Mouse (Mus musculus) forebrain, embryonic 15.5 days (tissue): ENCODE measurements around the gene Sbsn. TPM values are rescaled to one million over a fixed set of nuclear protein-coding genes. Genes with fewer than 3 reads are reported as not detected.
A peak's percentile ranks its signal among the peaks of the same experiment; 100 is the strongest.

Source experiments
- ATAC-seq: fragments of 200-750 bp; cut with Nextera tagmentation; replicated peaks from 2 replicates; pipeline ENCODE4 v1.8.0; 2017; ENCODE audit warnings: mild to moderate bottlenecking, moderate TSS enrichment, moderate library complexity
- H3K27ac ChIP-seq: fragments of 300-500 bp; sonication (generic); replicated peaks from 2 replicates; pipeline ENCODE4 v1.5.1; 2015; ENCODE audit warnings: mild to moderate bottlenecking, inconsistent platforms
- H3K27me3 ChIP-seq: fragments of 300-500 bp; sonication (generic); 2 replicates; pipeline ENCODE4 v1.6.1; 2015; ENCODE audit warnings: inconsistent platforms
- H3K36me3 ChIP-seq: fragments of 300-500 bp; sonication (generic); 2 replicates; pipeline ENCODE4 v1.6.1; 2015; ENCODE audit warnings: mild to moderate bottlenecking, inconsistent platforms
- H3K4me1 ChIP-seq: fragments of 300-500 bp; sonication (generic); 2 replicates; pipeline ENCODE4 v1.6.1; 2015; ENCODE audit warnings: inconsistent platforms
- H3K4me2 ChIP-seq: fragments of 300-500 bp; sonication (generic); replicated peaks from 2 replicates; pipeline ENCODE4 v1.6.1; 2015; ENCODE audit warnings: mild to moderate bottlenecking, inconsistent platforms
- H3K4me3 ChIP-seq: fragments of 300-500 bp; sonication (generic); 2 replicates; pipeline ENCODE4 v1.5.1; 2015; ENCODE audit warnings: mild to moderate bottlenecking, inconsistent platforms
- H3K9ac ChIP-seq: fragments of 300-500 bp; sonication (generic); replicated peaks from 2 replicates; pipeline ENCODE4 v1.6.1; 2015; ENCODE audit warnings: mild to moderate bottlenecking, inconsistent platforms
- H3K9me3 ChIP-seq: fragments of 300-500 bp; sonication (generic); 2 replicates; pipeline ENCODE4 v1.6.1; 2016; ENCODE audit warnings: inconsistent platforms
- WGBS: fragments of 180-500 bp; shearing (Covaris S2); methylation state at CpG from one replicate; pipeline ENCODE4 v1.1.7; 2015; ENCODE audit warnings: mixed read lengths; 5-methylcytosine and 5-hydroxymethylcytosine counted together
- polyA plus RNA-seq: library from polyadenylated mRNA; unstranded; fragments of >200 nt; fragmentation: Nextera tagmentation; extraction: Ambion mirVana; gene quantifications from 2 replicates; pipeline ENCODE4 v1.2.1, GENCODE M21; 2015

Sbsn gene
- polyA plus RNA-seq, 1 experiment from 2014 or later = 2.0 TPM

DNA sequence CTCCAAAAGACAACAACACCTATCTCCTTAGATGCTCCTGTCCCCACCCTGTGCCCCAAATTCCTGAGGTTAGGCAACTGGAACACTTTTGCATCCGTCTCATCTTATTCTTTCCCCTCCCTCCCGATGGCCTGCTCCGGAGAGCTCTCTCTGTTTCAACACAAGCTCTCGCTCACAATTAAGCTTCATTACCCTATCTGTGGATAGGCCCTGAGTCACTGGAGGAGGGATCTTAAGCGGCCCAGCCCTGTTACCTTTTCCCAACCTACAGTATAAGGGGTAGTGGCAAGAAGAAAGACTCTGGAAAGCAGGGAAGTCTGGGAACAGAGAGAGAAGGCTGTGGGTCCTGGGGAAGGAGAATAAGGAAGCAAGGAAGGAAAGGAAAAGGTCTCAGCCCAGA lies 12.2 kb downstream of the Sbsn start, which contains the start of gene Dmkn:
Gene Dmkn, plus strand, starts transcription at position 301 of the 400 bp plus-strand sequence.
- WGBS = 38% methylated on average over 5 of the region's 5 CpGs
- no peaks in the 10 kb centered on the region for H3K27me3 ChIP-seq
- no peaks in the 10 kb centered on the region for H3K9me3 ChIP-seq
- ATAC-seq = no peak
- H3K9ac ChIP-seq = no peak within 1 kb of the TSS
- no peaks in the 10 kb centered on the region for H3K4me1 ChIP-seq
- H3K36me3 ChIP-seq = no peaks in the 10 kb centered on the region
- H3K4me2 ChIP-seq = no peak within 1 kb of the TSS
- no peak within 1 kb of the TSS for H3K4me3 ChIP-seq
- no peak within 1 kb of the TSS for H3K27ac ChIP-seq

DNA sequence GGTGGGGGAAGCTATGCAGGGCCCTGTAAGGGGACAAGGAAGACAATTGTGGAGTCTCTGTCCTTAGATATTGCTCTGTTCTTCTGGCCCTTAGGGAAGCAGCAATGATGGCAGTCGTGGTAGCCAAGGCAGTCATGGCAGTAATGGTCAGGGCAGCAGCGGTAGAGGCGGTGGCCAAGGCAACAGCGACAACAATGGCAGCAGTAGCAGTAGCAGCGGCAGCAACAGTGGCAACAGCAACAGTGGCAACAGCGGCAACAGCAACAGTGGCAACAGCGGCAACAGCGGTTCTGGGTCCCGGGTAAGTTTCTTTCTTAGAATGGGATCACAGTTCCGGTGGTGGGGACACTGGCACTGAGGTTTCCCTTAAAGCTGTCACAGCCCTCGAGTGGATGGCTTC lies 13.9 kb downstream of the Sbsn start:
- H3K4me2 ChIP-seq = no peak overlapping the region
- H3K4me1 ChIP-seq = no peaks in the 10 kb centered on the region
- no peak overlapping the region for H3K27ac ChIP-seq
- no peaks in the 10 kb centered on the region for H3K9me3 ChIP-seq
- H3K9ac ChIP-seq = no peak overlapping the region
- H3K36me3 ChIP-seq = no peaks in the 10 kb centered on the region
- 32% methylated on average over 11 of the region's 11 CpGs for WGBS
- no peak overlapping the region for H3K4me3 ChIP-seq
- no peaks in the 10 kb centered on the region for H3K27me3 ChIP-seq
- no peak for ATAC-seq

DNA sequence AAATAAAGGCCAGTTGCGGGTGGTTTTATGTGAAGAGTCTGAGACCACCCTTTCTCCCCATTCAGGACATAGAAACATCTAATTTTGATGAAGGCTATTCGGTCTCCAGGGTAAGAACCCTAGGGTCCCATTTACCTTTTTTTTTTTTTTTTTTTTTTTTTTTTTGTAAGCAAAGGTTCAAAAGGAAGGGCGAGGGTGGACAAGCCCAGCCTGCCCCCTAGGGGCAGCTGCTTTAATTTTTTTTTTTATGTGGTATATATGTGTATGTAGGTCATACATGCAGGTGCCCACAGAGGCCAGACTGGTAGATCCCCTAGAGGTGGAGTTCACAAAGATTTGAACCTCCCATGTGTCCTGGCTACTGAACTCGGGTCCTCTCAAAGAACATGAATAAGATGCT lies 15.1 kb downstream of the Sbsn start:
- 88% methylated on average over 4 of the region's 4 CpGs for WGBS

DNA sequence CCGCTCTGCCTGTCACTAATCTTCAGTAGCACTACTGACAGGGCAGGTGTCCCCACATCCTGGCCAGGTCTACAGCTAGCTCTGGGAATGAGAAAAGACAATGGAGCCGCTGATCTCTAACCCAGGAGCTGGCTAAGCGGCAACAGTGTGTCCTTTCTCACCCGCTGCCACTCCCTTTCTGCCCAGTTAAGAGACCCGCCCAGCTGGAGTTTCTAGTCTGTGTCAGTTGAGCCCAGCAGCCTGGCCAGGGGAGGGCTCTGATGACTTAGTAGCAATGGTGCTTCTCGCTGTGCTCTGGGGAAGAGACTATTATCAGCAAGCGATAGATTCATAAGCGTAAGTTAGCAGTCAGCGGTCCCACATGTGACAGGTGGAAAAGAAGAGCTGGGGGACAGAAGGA lies 18.0 kb downstream of the Sbsn start:
- Histone ChIP-seq H3K36me3 (no peaks in the 10 kb centered on the region), H3K9ac (no peak overlapping the region), H3K4me3 (no peak overlapping the region), H3K4me2 (no peak overlapping the region), H3K27ac (no peak overlapping the region), H3K9me3 (no peaks in the 10 kb centered on the region), H3K27me3 (no peaks in the 10 kb centered on the region), H3K4me1 (no peaks in the 10 kb centered on the region)
- 38% methylated on average over 9 of the region's 9 CpGs for WGBS
- ATAC-seq = no peak

More for the DNA sequence above, 15.1 kb downstream of the Sbsn start:
- no peak overlapping the region for H3K9ac ChIP-seq
- no peaks in the 10 kb centered on the region for H3K4me1 ChIP-seq
- no peak for ATAC-seq
- H3K27me3 ChIP-seq = no peaks in the 10 kb centered on the region
- no peak overlapping the region for H3K4me3 ChIP-seq
- H3K36me3 ChIP-seq = no peaks in the 10 kb centered on the region
- H3K4me2 ChIP-seq = no peak overlapping the region
- H3K27ac ChIP-seq = no peak overlapping the region
- no peaks in the 10 kb centered on the region for H3K9me3 ChIP-seq

DNA sequence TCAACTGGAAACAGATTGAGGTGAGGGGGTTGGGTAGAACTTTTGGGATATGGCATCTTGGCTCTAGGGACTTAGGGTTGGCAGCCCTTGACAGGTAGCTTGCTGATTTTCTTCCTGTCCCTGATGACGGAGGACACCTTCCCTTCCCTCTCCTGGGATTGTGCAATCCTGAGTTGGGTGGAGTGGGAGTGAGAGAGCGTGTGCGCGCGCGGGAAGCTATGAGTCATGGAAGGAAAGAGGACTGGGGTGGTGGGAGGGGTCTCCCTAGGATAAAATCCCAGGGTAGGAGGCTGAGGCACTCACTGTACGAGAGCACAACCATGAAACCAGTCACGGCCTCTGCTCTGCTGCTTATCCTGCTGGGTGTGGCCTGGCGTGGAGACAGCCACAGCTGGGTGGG lies 24.8 kb downstream of the Sbsn start:
- no peak overlapping the region for H3K9ac ChIP-seq
- H3K27me3 ChIP-seq = no peaks in the 10 kb centered on the region
- H3K4me3 ChIP-seq = no peak overlapping the region
- H3K9me3 ChIP-seq = no peaks in the 10 kb centered on the region
- H3K4me1 ChIP-seq = no peaks in the 10 kb centered on the region
- H3K36me3 ChIP-seq = no peaks in the 10 kb centered on the region
- no peak overlapping the region for H3K4me2 ChIP-seq
- H3K27ac ChIP-seq = no peak overlapping the region
- no peak for ATAC-seq
- 92% methylated on average over 9 of the region's 9 CpGs for WGBS

DNA sequence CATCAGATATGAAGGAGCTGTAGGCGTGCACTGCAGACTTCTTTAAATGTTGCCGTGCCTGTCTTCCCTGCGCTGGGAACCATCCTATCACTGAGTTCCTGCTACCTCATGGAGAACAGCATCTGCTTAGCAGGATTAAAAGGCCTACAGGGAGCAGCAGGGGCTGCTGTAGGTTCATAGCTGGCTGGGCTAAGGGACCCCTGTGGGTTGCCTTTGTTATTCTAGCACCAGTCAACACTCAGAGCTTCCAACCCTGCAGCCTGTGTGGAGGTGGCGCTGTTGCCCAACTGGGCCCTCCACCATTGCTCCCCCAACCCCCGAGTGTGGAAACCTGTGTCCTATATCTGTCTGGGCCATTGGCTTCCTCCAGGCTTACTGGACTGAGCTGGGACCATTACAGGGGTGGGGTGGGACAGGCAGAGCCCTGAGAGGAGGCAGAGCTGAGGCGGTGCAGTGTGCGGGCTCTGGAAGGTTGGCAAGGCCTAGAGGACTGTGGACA lies 25.9 kb downstream of the Sbsn start:
- ATAC-seq = no peak
- Histone ChIP-seq H3K36me3 (no peaks in the 10 kb centered on the region), H3K9me3 (no peaks in the 10 kb centered on the region), H3K4me2 (no peak overlapping the region), H3K4me1 (no peaks in the 10 kb centered on the region), H3K27me3 (no peaks in the 10 kb centered on the region), H3K4me3 (no peak overlapping the region), H3K27ac (no peak overlapping the region), H3K9ac (no peak overlapping the region)
- 55% methylated on average over 7 of the region's 7 CpGs for WGBS

DNA sequence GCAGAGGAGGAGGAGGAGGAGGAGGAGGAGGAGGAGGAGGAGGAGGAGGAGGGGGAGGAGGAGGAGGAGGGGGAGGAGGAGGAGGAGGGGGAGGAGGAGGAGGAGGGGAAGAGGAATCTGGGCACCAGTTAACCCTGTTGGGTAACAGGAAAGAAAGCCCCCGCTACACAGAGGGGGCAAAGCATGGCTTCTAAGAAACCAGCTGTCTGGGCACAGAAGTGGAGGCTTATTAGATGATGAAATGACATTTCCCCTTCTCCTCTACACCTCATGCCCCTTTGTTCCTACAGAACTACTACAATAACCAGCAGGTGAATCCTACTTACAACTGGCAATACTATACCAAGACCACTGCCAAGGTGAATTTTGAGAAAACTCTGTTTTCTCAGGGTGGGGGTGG lies 26.6 kb downstream of the Sbsn start:
- no peaks in the 10 kb centered on the region for H3K4me1 ChIP-seq
- no peak for ATAC-seq
- no peaks in the 10 kb centered on the region for H3K9me3 ChIP-seq
- H3K27ac ChIP-seq = no peak overlapping the region
- no peak overlapping the region for H3K9ac ChIP-seq
- H3K4me2 ChIP-seq = no peak overlapping the region
- H3K27me3 ChIP-seq = no peaks in the 10 kb centered on the region
- no peaks in the 10 kb centered on the region for H3K36me3 ChIP-seq
- WGBS = 100% methylated on average over 1 of the region's 1 CpGs
- no peak overlapping the region for H3K4me3 ChIP-seq

DNA sequence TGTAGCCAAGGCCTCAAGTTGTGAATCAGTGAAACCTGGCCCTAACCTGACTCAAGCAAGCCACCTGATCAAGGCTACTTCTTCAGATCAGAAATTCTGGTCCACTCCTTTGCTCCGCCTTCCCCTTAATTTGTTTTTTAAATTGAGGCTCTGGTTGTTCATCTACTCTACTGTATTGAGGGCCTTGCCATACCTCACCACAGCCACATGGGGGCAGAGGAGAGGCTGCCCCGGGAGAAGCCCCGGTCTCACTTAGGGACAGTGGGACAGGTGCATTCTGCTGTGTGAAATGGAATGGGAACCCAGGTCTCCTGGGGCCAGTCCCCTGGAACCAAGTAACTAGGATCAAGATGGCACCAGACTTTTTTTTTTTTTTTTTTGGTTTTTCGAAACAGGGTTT lies 30.5 kb downstream of the Sbsn start:
- H3K27ac ChIP-seq = no peak overlapping the region
- WGBS = 79% methylated on average over 4 of the region's 4 CpGs
- H3K4me1 ChIP-seq = peaks cover 7% of the 10 kb centered on the region; the same call in 1 of the 2 replicates
- H3K4me3 ChIP-seq = no peak overlapping the region
- no peak overlapping the region for H3K4me2 ChIP-seq
- no peak overlapping the region for H3K9ac ChIP-seq
- no peaks in the 10 kb centered on the region for H3K9me3 ChIP-seq
- peaks cover 1% of the 10 kb centered on the region; the same call in 1 of the 2 replicates for H3K27me3 ChIP-seq
- ATAC-seq = no peak
- H3K36me3 ChIP-seq = no peaks in the 10 kb centered on the region

DNA sequence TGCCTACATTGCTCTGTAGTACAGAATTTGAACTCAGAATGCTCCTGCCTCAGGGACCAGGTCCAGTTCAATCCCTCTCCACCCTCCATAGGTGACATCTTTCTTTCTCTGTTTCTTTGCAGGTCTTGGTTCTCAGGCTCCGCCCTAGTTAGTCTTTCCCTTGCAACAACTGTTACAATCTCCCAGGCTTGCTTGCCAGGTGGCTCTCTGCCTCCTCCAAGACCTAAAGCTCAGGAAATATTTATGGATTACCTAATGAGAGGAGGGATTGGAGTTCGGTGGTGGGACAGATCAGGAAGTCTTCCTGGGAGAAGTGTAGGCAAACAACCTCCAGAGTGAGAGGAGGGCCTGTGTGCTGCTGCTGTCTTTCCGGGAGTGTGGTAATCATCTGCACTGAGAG lies 31.4 kb downstream of the Sbsn start:
- 83% methylated on average over 3 of the region's 3 CpGs for WGBS
- Histone ChIP-seq H3K27me3 (peaks cover 6% of the 10 kb centered on the region; the same call in 1 of the 2 replicates), H3K4me3 (no peak overlapping the region)

DNA sequence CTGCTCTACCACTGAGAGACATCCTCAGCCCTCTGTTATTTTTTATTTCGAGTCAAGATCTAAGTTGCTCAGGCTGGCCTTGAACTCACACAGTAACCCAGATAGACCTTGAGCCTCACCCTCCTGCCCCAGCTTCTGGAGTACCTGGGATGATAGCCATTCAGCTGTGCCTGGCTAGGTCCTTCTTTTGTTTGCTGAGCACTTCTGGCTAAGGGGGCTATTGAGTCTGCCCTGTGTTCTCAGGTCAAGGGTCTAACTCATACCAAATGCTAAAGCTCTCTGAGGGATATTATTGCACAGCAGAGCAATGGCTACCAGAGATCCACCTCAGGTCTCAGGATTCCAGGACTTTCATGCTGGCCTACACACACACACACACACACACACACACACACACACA lies 33.9 kb downstream of the Sbsn start:
- H3K27ac ChIP-seq = no peak overlapping the region
- ATAC-seq = no peak
- H3K9me3 ChIP-seq = no peaks in the 10 kb centered on the region
- H3K4me2 ChIP-seq = no peak overlapping the region
- peaks cover 7% of the 10 kb centered on the region; the same call in 1 of the 2 replicates for H3K4me1 ChIP-seq
- no peak overlapping the region for H3K4me3 ChIP-seq
- no peaks in the 10 kb centered on the region for H3K36me3 ChIP-seq
- H3K9ac ChIP-seq = no peak overlapping the region
- WGBS = 79% methylated on average over 1 of the region's 1 CpGs
- peaks cover 6% of the 10 kb centered on the region; the same call in 1 of the 2 replicates for H3K27me3 ChIP-seq

More for the DNA sequence above, 31.4 kb downstream of the Sbsn start:
- H3K36me3 ChIP-seq = no peaks in the 10 kb centered on the region
- peaks cover 7% of the 10 kb centered on the region; the same call in 1 of the 2 replicates for H3K4me1 ChIP-seq
- no peak overlapping the region for H3K27ac ChIP-seq
- no peak overlapping the region for H3K9ac ChIP-seq
- no peaks in the 10 kb centered on the region for H3K9me3 ChIP-seq
- no peak overlapping the region for H3K4me2 ChIP-seq
- no peak for ATAC-seq

DNA sequence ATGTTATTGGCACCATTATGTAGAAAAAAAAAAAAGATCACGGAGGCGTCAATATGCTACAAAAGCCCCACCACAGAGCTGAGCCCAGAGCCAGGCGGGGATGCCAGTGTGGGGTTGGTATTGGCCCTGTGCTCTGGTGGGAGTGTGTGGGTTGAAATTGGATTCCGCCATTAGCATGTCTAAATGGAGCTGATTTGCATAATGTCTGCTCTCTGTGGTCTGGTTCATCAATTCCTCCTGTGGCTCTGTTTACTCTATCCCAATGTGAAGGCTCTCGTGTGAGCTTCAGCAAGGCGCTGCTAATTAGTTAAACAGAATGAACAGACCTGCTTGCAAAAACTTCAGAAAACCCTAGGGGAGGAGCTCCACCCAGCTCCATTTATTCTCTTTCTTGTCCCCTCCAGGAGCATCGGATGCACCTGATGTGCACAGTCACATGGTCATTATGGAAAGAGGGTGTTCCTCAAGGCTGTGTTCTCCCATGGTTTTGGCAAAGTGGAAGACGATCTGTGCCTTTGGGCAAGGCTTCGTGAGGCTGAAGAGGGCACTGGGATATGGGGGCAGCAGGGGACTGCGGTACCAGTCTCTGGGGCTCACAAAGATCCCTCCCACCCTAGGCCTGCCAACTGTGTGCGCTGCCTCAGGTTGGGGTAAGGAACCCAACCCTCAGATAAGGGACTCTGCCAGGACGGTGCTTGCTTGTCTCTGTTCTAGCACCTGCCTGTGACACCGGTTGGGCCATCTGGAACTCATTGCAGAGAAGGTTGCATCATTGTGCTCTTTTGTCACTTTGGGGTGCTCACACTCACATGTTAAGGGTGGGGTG lies 34.7 kb downstream of the Sbsn start:
- Histone ChIP-seq H3K27me3 (peaks cover 6% of the 10 kb centered on the region; the same call in 1 of the 2 replicates), H3K9me3 (no peaks in the 10 kb centered on the region), H3K4me2 (no peak overlapping the region), H3K4me3 (no peak overlapping the region), H3K27ac (no peak overlapping the region), H3K36me3 (no peaks in the 10 kb centered on the region), H3K9ac (no peak overlapping the region), H3K4me1 (peaks cover 7% of the 10 kb centered on the region; the same call in 1 of the 2 replicates)
- peak; percentile 86 for ATAC-seq
- 27% methylated on average over 13 of the region's 13 CpGs for WGBS

DNA sequence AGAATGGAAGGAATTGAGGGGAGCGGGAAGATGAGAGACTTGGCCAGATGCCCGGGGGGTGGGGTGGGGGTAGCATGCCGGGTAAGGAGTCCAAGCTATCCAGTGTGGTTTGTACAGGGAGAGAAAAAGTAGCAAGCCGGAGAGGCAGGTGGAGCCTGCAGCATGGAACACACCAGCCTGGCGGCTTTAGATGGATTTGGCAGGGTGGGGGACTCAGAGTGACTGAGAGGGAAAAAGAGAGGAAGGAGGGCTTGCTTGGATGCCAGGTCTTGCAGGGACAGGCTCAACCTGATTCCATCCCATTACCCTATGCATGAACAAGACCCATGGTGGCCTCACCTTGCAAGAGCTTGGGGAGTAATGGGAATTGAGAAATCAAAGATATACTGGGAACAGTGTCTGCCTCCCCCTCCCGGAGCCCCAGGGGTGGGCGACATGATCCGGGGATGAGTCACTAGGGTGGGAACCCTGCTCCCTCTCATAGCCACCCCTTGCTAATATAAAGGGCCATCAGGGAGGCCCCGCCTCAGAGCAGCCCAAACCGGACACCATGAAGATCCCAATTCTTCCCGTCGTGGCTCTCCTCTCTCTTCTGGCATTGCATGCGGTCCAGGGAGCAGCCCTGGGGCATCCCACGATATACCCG lies 36.2 kb downstream of the Sbsn start, which contains the start of gene Krtdap:
Gene Krtdap, plus strand, starts transcription at position 520 of the 646 bp plus-strand sequence.
- no peaks in the 10 kb centered on the region for H3K9me3 ChIP-seq
- H3K9ac ChIP-seq = no peak within 1 kb of the TSS
- WGBS = 38% methylated on average over 15 of the region's 15 CpGs
- peaks cover 6% of the 10 kb centered on the region; the same call in 1 of the 2 replicates for H3K27me3 ChIP-seq
- peaks cover 7% of the 10 kb centered on the region; the same call in 1 of the 2 replicates for H3K4me1 ChIP-seq
- H3K27ac ChIP-seq = no peak within 1 kb of the TSS
- H3K4me3 ChIP-seq = no peak within 1 kb of the TSS
- H3K4me2 ChIP-seq = no peak within 1 kb of the TSS
- ATAC-seq = no peak
- H3K36me3 ChIP-seq = no peaks in the 10 kb centered on the region
